Mouse (Mus musculus): Measurements from ENCODE around the gene Trpc4ap.

GRCm38 (mm10) chr2:155604560-155605235, 87.5 kb downstream of the Trpc4ap start:
- TF ChIP-seq CTCF (IDR thresholded peaks at IDR 0.05 in 2 of 3, conservative IDR thresholded peaks at IDR 0.05 in 1 of 3; ENCODE audit: control insufficient read depth in 1 of 3, insufficient read depth in 1 of 3, low read depth in 2 of 3, low read length in 3 of 3, poor library complexity in 1 of 3, severe bottlenecking in 1 of 3) (no peak), KAT2A (conservative IDR thresholded peaks at IDR 0.05; ENCODE audit: low read depth, low read length) (no peak), GATA1 (IDR thresholded peaks at IDR 0.05; ENCODE audit: low read depth, low read length) (peak; percentile 65), POLR2A (IDR thresholded peaks at IDR 0.05; ENCODE audit: control insufficient read depth in 1 of 2, insufficient read depth in 1 of 2, low read depth in 1 of 2, low read length in 2 of 2, poor library complexity in 1 of 2) (0 out of 4 replicates have a peak, but pooled peaks of 1 of the 2 experiments have one; percentile 31), MAFK (IDR thresholded peaks at IDR 0.05; ENCODE audit: borderline replicate concordance, low read depth, low read length) (no peak), ELF1 (IDR thresholded peaks at IDR 0.05; ENCODE audit: low read depth, low read length) (no peak)
